ENCODE assay signal across 9 mouse cellular contexts in genomic region chr19:57457075-57457474, GRCm38 (mm10). TPM values are rescaled to one million over a fixed set of nuclear protein-coding genes. Genes with fewer than 3 reads are reported as not detected.
DNase-seq lines count a peak whose midpoint lies in the region; ATAC-seq lines count a peak whose summit lies in the region.
"Had no signal": no experiment of that assay in that cellular context is flagged by ENCODE, and none has a peak within 500 bp of the region (broad histone marks: within the 10 kb centered on the region; RNA-seq: fewer than 3 reads in every experiment).

No protein-coding gene starts in this region.

- intact Hi-C loops in gastrocnemius, postnatal 14 days (cut with DNase I; ENCODE audit: low total_unique reads) = no loop called here

- 74% methylated on average over 2 of the region's 2 CpGs for WGBS in forebrain, embryonic 11.5 days
- WGBS in forebrain, embryonic 13.5 days = 76% methylated on average over 2 of the region's 2 CpGs

- no peak overlapping the region for H3K4me3 ChIP-seq in forebrain, embryonic 11.5 days (ENCODE audit: low read depth, low read length)
- H3K4me3 ChIP-seq in forebrain, embryonic 13.5 days = no peak overlapping the region
- H3K4me3 ChIP-seq: hindbrain, embryonic 15.5 days had no signal

- peaks cover 7% of the 10 kb centered on the region; the same call in 1 of the 2 replicates for H3K4me1 ChIP-seq in forebrain, embryonic 11.5 days (replicated peaks; ENCODE audit: control insufficient read depth, insufficient read depth, low read length)
- H3K4me1 ChIP-seq in forebrain, embryonic 13.5 days = peaks cover 19% of the 10 kb centered on the region

- H3K9ac ChIP-seq in forebrain, embryonic 11.5 days (ENCODE audit: low read length) = no peak overlapping the region
- no peak overlapping the region for H3K9ac ChIP-seq in forebrain, embryonic 13.5 days
- H3K9ac ChIP-seq: hindbrain, embryonic 15.5 days had no signal

- H3K9me3 ChIP-seq in forebrain, embryonic 11.5 days (ENCODE audit: control insufficient read depth, low read length) = no peaks in the 10 kb centered on the region
- no peaks in the 10 kb centered on the region for H3K9me3 ChIP-seq in forebrain, embryonic 13.5 days (replicated peaks)
- H3K9me3 ChIP-seq: hindbrain, embryonic 15.5 days had no signal

- no peak overlapping the region for H3K27ac ChIP-seq in forebrain, embryonic 11.5 days (ENCODE audit: low read depth, low read length)
- H3K27ac ChIP-seq in forebrain, embryonic 13.5 days = no peak overlapping the region
- H3K27ac ChIP-seq: hindbrain, embryonic 15.5 days had no signal

- peak; percentile 67 for DNase-seq in forebrain, embryonic 11.5 days (ENCODE audit: low spot score)
- peak; percentile 16 to 20 for DNase-seq in monocyte, adult 2 months (ENCODE audit: low read depth in 1 of 2, low spot score in 2 of 2)
- peak; percentile 48 for DNase-seq in brain, adult 2 months (ENCODE audit: low read depth, low spot score)
- peak; percentile 32 for DNase-seq in gastrocnemius, postnatal 14 days
- DNase-seq in lung, postnatal 36 days = peak; percentile 84
- DNase-seq in thymus, postnatal 4 days = peak; percentile 88

- no peaks in the 10 kb centered on the region for H3K27me3 ChIP-seq in forebrain, embryonic 11.5 days (ENCODE audit: control insufficient read depth, insufficient read depth, low read length)
- H3K27me3 ChIP-seq in forebrain, embryonic 13.5 days = no peaks in the 10 kb centered on the region
- H3K27me3 ChIP-seq: hindbrain, embryonic 15.5 days had no signal

- no peaks in the 10 kb centered on the region for H3K36me3 ChIP-seq in forebrain, embryonic 11.5 days (ENCODE audit: control insufficient read depth, insufficient read depth, low read length)
- H3K36me3 ChIP-seq in forebrain, embryonic 13.5 days (ENCODE audit: poor library complexity, severe bottlenecking) = peaks cover 12% of the 10 kb centered on the region; the same call in 1 of the 2 replicates
- H3K36me3 ChIP-seq: hindbrain, embryonic 15.5 days had no signal

- H3K4me2 ChIP-seq in forebrain, embryonic 11.5 days (ENCODE audit: low read depth, low read length, severe bottlenecking) = no peak overlapping the region
- H3K4me2 ChIP-seq in forebrain, embryonic 13.5 days = no peak overlapping the region
- H3K4me2 ChIP-seq: hindbrain, embryonic 15.5 days had no signal

- ATAC-seq in forebrain, embryonic 11.5 days (replicated peaks; ENCODE audit: low FRiP score) = no peak
- no peak for ATAC-seq in forebrain, embryonic 13.5 days
- no peak for ATAC-seq in monocyte, adult 5-6 weeks (replicated peaks; ENCODE audit: insufficient number of reproducible peaks, low FRiP score, low TSS enrichment, poor library complexity, severe bottlenecking)

RNA-seq across cellular contexts. Expression of gene Trub1, which starts 4.4 kb away (rescaled TPM):
- polyA plus RNA-seq in forebrain, embryonic 11.5 days (2014; fragmentation: Nextera tagmentation; extraction: Ambion mirVana) = 16.3 and 22.1 TPM in 2 replicates
- 14.5 and 14.8 TPM in 2 replicates for polyA plus RNA-seq in forebrain, embryonic 13.5 days (2015; fragmentation: Nextera tagmentation; extraction: Ambion mirVana)
- total RNA-seq in monocyte, adult 5-6 weeks (2017) = 1.6 to 6.9 TPM (median 2.0 TPM) in 3 replicates
- total RNA-seq in gastrocnemius, postnatal 14 days (2021) = 10 to 100 TPM in 1 of 2 experiments, 1 to 10 TPM in 1; 9.3 to 11.0 TPM

Comparison
In these comparisons a context has a peak if more than half of its experiments do, and no peak if none do; other contexts are left out.
1. DNase-seq: peak in every context shown above with its lines; median percentile 88 in thymus, postnatal 4 days; 84 in lung, postnatal 36 days; 67 in forebrain, embryonic 11.5 days; 48 in brain, adult 2 months; 32 in gastrocnemius, postnatal 14 days; 18 in monocyte, adult 2 months.